Mouse (Mus musculus): ENCODE measurements at regions not wholly inside any gene's neighbourhood (a gene's known extent, or its start where the extent isn't known, plus 50 kb on each side); places are given as distances from the start of the nearest gene placed in this dataset.

- DNase-seq = no peak
These were observed 98.4 kb upstream of the Atp10a start for GRCm38 (mm10) chr7:58557535-58557934.

GRCm38 (mm10) chr7:58568807-58569206, 87.2 kb upstream of the Atp10a start:
- DNase-seq = no peak

GRCm38 (mm10) chr7:58584241-58584820, 71.6 kb upstream of the Atp10a start:
- peak; percentile 73 for DNase-seq

- peak; percentile 30 for DNase-seq
These were observed 70.2 kb upstream of the Atp10a start for GRCm38 (mm10) chr7:58585626-58586256.

- no peak for DNase-seq
These were observed 60.0 kb upstream of the Atp10a start for GRCm38 (mm10) chr7:58595951-58596350.
